Mouse (Mus musculus): ENCODE data around the gene Tent2.

DNA sequence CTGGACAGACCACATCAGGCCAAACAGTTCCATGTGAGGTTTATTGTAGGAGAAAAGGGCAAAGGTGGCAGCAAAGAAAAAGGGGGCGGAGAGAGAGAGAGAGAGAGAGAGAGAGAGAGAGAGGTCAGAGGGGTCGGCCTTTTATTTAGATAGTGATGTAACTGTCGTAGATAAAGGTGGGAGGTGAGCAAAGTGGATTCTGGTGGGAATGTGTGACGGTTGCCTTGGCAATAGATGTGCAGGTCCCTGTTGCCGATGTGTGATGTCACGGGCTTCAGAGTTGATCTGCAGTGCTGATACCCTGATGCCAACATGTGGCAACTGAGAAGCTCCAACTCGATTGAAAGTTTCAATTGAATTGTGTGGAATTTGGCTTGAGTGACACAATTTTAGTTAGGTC lies 40.1 kb upstream of the Tent2 start:
- TF ChIP-seq CTCF (IDR thresholded peaks at IDR 0.05) (no peak), POLR2A (IDR thresholded peaks at IDR 0.05; ENCODE audit: insufficient read depth, low read depth, low read length) (no peak), EP300 (IDR thresholded peaks at IDR 0.05; ENCODE audit: insufficient read depth, low read depth, low read length) (no peak)

Data from heart, adult 2 months (tissue).